Mouse (Mus musculus): ENCODE measurements around the gene Klra7. TPM values are rescaled to one million over a fixed set of nuclear protein-coding genes. Genes with fewer than 3 reads are reported as not detected.
"Not testable (repeated sequence)": the region's sequence is repeated elsewhere in the genome, so short reads cannot be mapped to it uniquely, and the experiment has no call there.

Klra7 gene
- 165 to 608 TPM (median 201 TPM) in 3 replicates for total RNA-seq (2017)

DNA sequence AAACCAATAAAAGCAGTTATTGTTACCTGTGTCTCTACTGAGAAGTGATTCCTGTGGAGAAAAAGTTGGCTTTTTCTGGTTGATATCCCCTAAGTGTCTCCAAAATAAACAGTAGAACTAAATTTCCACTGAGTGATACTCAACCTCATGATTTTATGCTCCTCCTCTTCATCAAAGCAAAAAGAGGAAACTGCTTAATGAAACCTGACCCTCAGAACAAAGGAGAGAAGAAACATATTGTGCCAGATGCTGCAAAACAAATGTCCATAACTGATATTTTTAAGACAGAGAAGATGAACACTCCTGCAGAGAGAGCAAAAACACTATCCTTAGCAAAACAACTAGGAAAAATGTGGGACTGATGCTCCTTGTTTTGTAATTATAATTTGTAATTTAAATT lies at the start of gene Klra7:
Gene Klra7, minus strand, starts transcription at position 101 of the 400 bp plus-strand sequence.
- ATAC-seq (replicated peaks; ENCODE audit: insufficient number of reproducible peaks, low FRiP score, low TSS enrichment, poor library complexity, severe bottlenecking) = no peak

GRCm38 (mm10) chr6:130281828-130282227 lies 48.7 kb upstream of the Klra7 start, which contains the start of gene Klra10:
Gene Klra10, minus strand, starts transcription at chr6:130281928.
- ATAC-seq (replicated peaks; ENCODE audit: insufficient number of reproducible peaks, low FRiP score, low TSS enrichment, poor library complexity, severe bottlenecking) = not testable (repeated sequence)

DNA sequence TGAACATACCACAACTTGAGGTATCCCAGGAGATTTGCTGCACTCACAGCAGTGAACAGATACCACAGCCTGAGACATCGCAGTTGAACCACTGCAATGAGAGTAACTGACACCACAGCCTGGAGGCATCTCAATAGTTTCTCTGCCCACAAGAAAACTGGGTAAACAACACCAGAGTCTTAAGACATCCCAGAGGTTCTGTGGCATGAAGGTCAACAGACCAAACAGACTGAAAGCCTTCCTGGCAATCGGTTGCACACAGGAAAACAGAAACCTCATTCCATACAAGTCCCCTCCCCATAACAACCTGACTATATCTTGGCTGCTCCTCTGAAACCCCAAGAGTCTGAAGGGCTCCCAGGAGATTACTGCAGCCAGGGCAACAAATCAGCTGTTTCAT lies 22.2 kb upstream of the Klra7 start:
- no peak for ATAC-seq (replicated peaks; ENCODE audit: insufficient number of reproducible peaks, low FRiP score, low TSS enrichment, poor library complexity, severe bottlenecking)

- no peak for ATAC-seq (replicated peaks; ENCODE audit: insufficient number of reproducible peaks, low FRiP score, low TSS enrichment, poor library complexity, severe bottlenecking)
Measured at GRCm38 (mm10) chr6:130237536-130237935, 4.4 kb upstream of the Klra7 start.

GRCm38 (mm10) chr6:130236635-130237034 lies 3.5 kb upstream of the Klra7 start:
- no peak for ATAC-seq (replicated peaks; ENCODE audit: insufficient number of reproducible peaks, low FRiP score, low TSS enrichment, poor library complexity, severe bottlenecking)

DNA sequence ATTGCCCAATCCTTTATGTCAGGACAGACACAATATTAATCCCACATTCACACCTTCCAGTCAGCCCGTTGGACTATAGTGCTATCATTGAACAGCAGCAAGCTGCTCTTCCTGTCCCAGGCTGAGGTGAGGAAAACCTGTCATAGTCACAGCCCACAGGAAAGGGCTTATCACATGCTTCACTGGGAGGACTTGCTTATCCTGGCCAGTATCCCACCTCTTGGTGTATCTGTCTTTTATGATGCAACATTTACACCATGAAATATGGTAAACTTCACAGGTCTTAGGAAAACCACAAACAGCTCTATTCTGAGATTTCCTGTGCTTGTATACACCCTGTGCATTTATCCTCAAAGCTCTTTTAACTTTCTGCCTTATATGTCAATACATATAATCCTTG lies 35.7 kb downstream of the Klra7 start:
- not testable (repeated sequence) for ATAC-seq (replicated peaks; ENCODE audit: insufficient number of reproducible peaks, low FRiP score, low TSS enrichment, poor library complexity, severe bottlenecking)

DNA sequence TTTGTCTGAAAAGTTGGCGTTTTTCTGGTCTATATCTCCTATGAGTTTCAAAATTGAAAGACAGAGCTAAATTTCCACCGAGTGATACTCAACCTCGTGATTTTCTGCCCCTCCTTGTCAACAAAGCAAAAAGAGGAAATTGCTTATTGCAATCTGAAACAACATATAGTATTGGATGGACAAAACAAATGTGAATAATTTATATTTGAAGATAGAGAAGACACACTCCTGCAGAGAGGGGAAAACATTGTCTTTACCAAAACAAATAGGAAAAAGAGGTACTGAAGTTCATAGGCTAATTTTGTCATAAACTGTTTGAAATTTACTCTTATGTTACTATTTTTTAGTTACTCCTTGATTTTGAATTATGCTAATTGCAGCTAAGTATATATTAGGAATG lies 40.1 kb downstream of the Klra7 start, which contains the start of gene Klra9:
Gene Klra9, minus strand, starts transcription at position 101 of the 400 bp plus-strand sequence.
- ATAC-seq (replicated peaks; ENCODE audit: insufficient number of reproducible peaks, low FRiP score, low TSS enrichment, poor library complexity, severe bottlenecking) = not testable (repeated sequence)

Other genes starting within 250 kb of the Klra7 start
- gene Klra6, start 206.4 kb downstream of the Klra7 start, total RNA-seq (2017) = 6.3 to 30.5 TPM (median 8.1 TPM) in 3 replicates
- 205 to 522 TPM (median 253 TPM) in 3 replicates for gene Klra4, start 166.1 kb downstream of the Klra7 start, total RNA-seq (2017)
- 378 to 1,067 TPM (median 516 TPM) in 3 replicates for gene Klra8, start 103.4 kb downstream of the Klra7 start, total RNA-seq (2017)
- 226 to 649 TPM (median 260 TPM) in 3 replicates for gene Klra9, start 40.2 kb downstream of the Klra7 start, total RNA-seq (2017)
- gene Klra10, start 48.6 kb upstream of the Klra7 start, total RNA-seq (2017) = 17.4 to 161 TPM (median 24.5 TPM) in 3 replicates
- 113 to 260 TPM (median 122 TPM) in 3 replicates for gene Klra3, start 104.3 kb upstream of the Klra7 start, total RNA-seq (2017)
- gene Klra1, start 153.6 kb upstream of the Klra7 start, total RNA-seq (2017) = 35.8 to 103 TPM (median 44.6 TPM) in 3 replicates